Mouse (Mus musculus) layer of hippocampus, postnatal 10 days (tissue): ENCODE measurements at regions not wholly inside any gene's neighbourhood (a gene's known extent, or its start where the extent isn't known, plus 50 kb on each side); places are given as distances from the start of the nearest gene placed in this dataset.
A peak's percentile ranks its signal among the peaks of the same experiment; 100 is the strongest.
"Not testable (repeated sequence)": the region's sequence is repeated elsewhere in the genome, so short reads cannot be mapped to it uniquely, and the experiment has no call there.

Source experiments
- DNase-seq, 2 experiments: peaks; one replicate each; pipeline ENCODE4 v3.0.0; 2021; ENCODE audit warnings: low spot score in 2 of 2

DNA sequence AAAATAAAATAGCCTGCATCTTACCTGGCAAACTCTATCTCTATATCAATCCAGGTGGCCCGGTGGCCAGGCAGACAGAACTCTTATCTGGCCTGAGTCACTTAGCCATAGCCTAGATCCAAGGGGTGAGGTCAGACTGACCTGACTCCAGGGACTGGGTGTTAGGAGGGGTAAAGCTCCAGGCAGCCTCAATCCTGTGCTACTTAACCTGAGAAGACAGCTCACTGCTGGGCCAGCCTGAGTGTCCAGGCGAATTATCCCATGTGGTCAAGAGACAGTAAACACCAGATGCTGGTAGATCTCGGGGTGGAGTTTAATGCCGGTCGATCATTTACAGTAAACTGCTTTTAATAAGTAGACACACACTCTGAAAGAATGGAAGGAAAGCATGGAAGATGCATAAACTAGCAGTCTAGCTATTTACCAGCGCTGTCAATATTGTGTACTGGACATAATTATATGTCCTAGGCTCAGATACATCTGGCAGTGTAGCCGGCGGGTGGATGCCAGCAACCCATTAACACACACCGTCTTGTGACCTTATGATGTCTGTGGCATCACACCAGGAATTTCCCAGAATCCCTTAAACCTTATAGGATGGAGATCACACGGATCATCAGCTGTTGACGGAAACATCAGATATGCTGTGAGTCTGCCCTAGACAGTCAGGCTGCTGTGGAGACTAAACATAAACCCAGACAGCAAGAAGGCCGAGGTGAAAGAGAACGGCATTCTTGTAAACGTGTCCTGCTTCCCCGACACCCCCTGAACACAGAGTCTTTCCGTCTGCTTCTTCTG is 153.9 kb upstream of the Ubl3 start:
- no peak for DNase-seq

DNA sequence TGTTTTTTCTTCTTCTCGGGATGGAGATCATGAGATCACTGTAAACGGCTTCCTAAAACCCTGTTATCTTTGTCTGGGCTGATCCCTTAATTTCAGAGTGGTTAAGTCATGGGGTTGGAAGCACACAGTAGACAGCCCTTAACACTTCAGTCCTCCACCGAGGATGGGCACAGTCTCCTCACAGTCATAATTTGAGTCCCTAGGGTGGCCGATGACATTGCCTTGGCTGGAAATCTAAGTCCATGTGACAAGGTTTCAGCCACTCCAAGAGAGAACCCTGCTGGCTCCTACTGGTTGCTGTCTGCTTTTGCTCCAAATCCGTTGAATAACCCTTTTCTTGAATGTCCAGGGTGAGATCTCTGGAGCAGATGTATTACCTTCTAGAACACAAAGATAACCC is 152.2 kb upstream of the Ubl3 start:
- no peak for DNase-seq

DNA sequence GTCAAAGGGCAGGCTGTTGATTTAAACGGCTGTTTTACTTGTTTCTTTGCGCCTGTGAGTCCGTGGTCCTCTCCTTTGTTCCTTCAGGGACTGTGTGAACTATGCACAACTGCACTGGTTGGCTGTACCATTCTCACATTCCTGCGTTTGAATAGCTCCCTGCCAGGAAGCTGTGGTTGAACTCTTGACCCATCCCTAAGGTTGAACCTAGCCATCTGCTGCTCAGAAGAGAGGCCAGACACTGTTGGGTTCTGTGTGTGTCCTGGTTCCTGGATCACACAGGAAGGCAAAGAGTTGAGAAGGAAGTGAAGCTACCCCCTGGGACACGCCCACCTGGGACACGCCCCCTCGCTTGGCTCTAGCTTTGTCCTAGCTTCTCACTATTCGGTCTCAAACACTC is 149.3 kb upstream of the Ubl3 start:
- DNase-seq, result no peak

DNA sequence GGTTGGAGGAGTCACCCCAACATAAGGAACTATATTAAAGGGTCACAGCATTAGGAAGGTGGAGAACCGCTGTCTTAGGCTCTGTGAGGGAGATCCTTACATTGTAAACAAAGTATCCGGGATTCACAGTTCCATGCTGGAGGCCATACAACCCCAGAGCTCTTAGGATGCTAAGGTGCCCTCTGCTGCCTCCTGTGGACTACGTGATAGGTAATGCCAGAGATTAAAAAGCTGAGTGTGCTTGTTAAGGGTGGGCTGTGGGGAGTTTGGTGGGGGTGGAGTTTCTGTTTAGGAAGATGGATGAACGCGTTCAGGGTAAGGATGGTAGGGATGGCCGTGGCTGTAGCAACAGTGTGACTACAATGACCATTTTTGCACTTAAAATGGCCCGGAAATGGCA is 148.4 kb upstream of the Ubl3 start:
- DNase-seq, result no peak

GRCm38 (mm10) chr5:148700240-148700639 is 147.7 kb upstream of the Ubl3 start:
- DNase-seq, result no peak

- peak; percentile 41 to 57 for DNase-seq
Measured at GRCm38 (mm10) chr5:148697631-148698368, 145.2 kb upstream of the Ubl3 start.

DNA sequence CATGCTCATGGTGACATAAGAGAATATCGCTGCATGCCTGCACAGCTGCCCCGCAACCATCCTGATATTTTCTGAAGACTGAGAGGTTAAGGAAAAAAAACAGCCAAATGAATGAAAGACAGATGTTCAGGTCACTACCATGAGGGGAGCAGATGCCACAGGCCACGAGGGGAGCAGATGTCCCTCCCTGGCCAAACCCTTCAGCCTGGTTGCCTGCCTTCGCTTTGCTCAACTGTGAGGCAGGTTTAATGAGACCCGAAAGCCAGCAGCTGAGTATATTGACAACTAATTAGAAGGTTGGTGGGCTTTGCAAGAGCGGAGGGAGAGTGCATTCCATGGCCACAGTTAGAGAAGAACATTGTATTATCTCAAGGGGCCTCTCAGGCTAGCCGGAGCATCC is 141.8 kb upstream of the Ubl3 start:
- no peak for DNase-seq

DNA sequence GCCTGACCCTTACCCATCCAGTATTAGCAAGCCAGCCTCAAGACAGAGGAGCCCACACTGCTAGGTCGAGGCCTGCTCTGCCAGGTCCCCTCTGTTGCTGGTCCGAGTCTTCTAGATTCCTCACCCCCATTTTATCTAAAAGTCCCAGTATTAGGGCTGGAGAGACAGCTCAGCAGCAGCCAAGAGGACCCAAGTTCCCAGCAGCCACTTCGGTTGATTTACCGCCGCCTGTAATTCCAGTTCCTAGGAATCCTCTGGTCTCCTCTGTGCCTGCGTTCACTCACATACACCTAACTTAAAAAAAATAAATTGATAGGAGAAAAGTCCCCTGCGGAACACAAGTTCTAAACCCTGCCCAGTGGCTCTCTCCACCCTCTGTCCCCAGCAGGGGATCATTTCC is 138.9 kb upstream of the Ubl3 start:
- DNase-seq, result no peak

- peak; percentile 44 to 56 for DNase-seq
Measured at GRCm38 (mm10) chr5:148690823-148691197, 138.2 kb upstream of the Ubl3 start.

- no peak for DNase-seq
Measured at GRCm38 (mm10) chr5:148690158-148690822, 137.7 kb upstream of the Ubl3 start.

DNA sequence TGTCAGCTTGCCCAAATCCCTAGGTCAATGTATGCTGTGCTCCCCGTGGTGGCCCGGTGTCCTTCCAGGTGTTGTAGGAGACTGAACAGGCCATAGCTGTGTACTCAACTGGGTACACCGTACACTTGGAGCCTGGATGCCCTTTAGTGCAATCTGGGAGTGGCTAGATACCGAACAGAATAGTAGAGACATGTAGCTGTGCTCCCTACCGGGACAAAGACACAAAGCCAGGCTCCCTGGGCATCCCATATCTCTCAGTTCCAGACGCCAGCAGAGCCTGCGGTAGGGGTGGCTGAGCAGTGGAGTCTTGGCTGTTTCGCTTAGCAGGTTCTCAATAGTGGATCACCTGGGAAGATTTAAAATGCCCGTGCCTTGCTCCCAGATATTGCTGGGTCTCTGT is 136.7 kb upstream of the Ubl3 start:
- no peak for DNase-seq

DNA sequence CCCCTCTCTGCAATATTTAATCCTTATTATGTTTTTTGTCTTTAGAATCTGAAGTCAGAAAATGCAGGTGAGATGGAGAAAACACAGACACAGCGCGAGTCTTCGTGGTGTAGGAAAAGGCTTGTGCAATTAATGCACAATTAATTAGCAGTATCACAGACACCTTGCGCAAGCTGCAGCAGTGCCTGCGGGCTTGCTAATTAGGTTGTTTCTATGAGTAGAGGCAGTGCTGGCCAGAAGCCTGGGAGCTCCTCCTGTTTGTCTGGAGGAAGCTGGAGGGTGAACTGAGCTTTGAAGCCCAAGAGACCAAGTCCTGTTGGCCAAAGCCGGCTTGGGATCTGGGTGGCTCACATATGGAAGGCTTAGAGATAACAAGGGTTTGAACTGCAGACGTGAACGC is 135.9 kb upstream of the Ubl3 start:
- peak in 1 of 2 experiments; percentile 52 for DNase-seq

DNA sequence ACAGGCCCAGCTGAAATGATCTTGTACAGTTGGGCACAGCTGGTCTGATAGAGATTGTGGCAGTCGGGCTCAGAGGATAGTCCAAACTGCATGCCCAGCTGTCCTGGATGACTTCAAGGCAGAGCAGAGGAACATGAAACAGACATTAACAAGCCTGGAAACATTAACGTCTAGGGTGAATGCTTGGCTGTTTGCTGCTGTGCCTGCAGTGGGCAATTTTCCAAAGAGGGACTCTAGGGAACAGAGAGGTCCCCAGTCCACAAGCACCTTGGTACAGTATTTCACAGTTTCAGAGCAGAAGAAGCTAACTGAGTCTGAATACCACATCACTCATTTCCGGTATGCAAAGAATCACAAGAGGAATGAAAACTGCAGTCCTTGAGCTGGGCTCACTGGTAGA is 135.2 kb upstream of the Ubl3 start:
- DNase-seq, result no peak

DNA sequence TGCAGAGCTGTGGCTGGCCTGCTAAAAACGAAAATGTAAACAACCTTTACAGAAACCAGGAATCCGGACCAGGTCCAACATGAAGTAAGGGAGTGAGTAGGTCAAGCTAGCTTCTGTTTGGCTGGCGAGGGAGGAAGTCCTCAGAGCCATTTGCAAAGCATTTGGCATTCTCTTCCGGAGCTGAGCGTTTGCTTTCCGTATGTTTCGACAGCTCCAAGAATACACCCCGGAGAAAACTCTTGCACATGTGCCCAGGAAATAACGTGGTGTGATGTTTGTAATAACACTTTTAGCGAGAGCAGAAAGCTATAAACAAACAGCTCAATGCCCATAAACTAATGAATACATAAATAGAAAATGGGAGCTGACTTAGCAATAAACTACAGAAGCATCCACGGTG is 131.6 kb upstream of the Ubl3 start:
- no peak for DNase-seq

DNA sequence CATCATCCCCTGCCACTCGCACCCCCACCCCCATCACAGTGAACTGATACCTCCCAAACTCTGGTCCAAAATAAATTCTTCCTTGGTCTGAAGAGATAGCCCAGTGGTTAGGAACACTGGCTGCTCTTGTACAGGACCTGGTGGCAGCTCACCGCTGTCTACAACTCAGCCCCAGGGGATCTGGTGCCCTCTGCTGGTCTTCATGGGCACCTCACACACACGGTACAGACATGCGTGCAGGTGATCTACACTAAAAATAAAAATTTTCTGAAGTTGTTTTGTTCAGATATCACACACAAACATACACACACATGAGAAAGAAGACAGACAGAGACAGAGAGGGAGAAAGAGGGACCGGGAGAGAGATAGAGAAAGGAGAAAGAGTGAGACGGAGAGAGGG is 130.0 kb upstream of the Ubl3 start:
- no peak for DNase-seq

GRCm38 (mm10) chr5:148680341-148680740 is 127.8 kb upstream of the Ubl3 start:
- DNase-seq, result no peak

- DNase-seq, result no peak
Measured at GRCm38 (mm10) chr5:148679586-148679985, 127.0 kb upstream of the Ubl3 start.

GRCm38 (mm10) chr5:148678285-148678937 is 125.8 kb upstream of the Ubl3 start:
- DNase-seq, result not testable (repeated sequence)

- DNase-seq, result no peak
Measured at GRCm38 (mm10) chr5:148674281-148674680, 121.7 kb upstream of the Ubl3 start.

DNA sequence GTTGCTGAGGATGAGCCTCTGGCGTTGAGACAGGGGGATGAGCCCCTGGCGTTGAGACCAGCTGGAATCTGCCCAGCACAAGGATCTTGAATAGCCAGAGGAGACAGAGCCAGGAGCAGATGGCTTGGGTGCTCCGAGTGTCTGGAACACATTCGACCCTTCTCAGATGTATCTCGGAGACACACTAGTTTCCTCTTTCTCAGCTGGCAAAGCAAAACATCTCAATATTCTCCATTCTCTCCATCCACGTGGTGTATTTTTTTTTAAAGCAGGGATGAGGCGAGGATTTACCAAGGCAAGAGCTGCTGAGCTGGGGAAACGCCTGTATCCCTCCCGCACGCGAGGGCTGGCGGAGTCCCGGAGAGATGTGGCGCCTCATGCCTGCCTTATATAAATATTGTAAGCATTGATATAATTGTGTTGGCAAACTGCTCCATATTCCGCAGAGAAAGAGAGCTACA is 109.7 kb upstream of the Ubl3 start:
- DNase-seq, result peak; percentile 21 to 48

GRCm38 (mm10) chr5:148661120-148661519 is 108.5 kb upstream of the Ubl3 start:
- no peak for DNase-seq
